In genomic region chr6:72543265-72543850, GRCm38 (mm10) we compare ENCODE assay signal across 14 mouse cellular contexts. TPM values are rescaled to one million over a fixed set of nuclear protein-coding genes. Genes with fewer than 3 reads are reported as not detected.
A peak's percentile ranks its signal among the peaks of the same experiment; 100 is the strongest.
DNase-seq lines count a peak whose midpoint lies in the region; ATAC-seq and TF ChIP-seq lines count a peak whose summit lies in the region.
"Had no signal": no experiment of that assay in that cellular context is flagged by ENCODE, and none has a peak within 500 bp of the region (broad histone marks: within the 10 kb centered on the region; RNA-seq: fewer than 3 reads in every experiment).

No protein-coding gene starts in this region.

- no peaks in the 10 kb centered on the region for H3K36me3 ChIP-seq in kidney, embryonic 14.5 days (ENCODE audit: control insufficient read depth, insufficient read depth, low read length)
- H3K36me3 ChIP-seq in G1E (replicated peaks), result peaks cover 21% of the 10 kb centered on the region
- no peaks in the 10 kb centered on the region for H3K36me3 ChIP-seq in limb, embryonic 12.5 days
- H3K36me3 ChIP-seq: embryonic facial prominence, embryonic 13.5 days had no signal

- no peak overlapping the region for H3K4me2 ChIP-seq in kidney, embryonic 14.5 days (replicated peaks; ENCODE audit: low read depth, low read length)
- no peak overlapping the region for H3K4me2 ChIP-seq in limb, embryonic 12.5 days

- no peak overlapping the region for H3K4me3 ChIP-seq in kidney, embryonic 14.5 days (ENCODE audit: low read length)
- H3K4me3 ChIP-seq in G1E (ENCODE audit: low read depth, low read length), result peak overlapping the region; percentile 69; the same call in 1 of the 2 replicates
- H3K4me3 ChIP-seq in embryonic fibroblast, embryonic 13.5 days (ENCODE audit: insufficient read depth, low read length), result no peak overlapping the region
- no peak overlapping the region for H3K4me3 ChIP-seq in limb, embryonic 12.5 days (replicated peaks)

- TF ChIP-seq CTCF in G1E (IDR thresholded peaks at IDR 0.05; ENCODE audit: low read depth, low read length), result no peak
- no peak for TF ChIP-seq CTCF in embryonic fibroblast, embryonic 13.5 days (IDR thresholded peaks at IDR 0.05; ENCODE audit: borderline replicate concordance, insufficient read depth, low read length)

- no peaks in the 10 kb centered on the region for H3K27me3 ChIP-seq in kidney, embryonic 14.5 days (ENCODE audit: control insufficient read depth, insufficient read depth, low read length)
- no peaks in the 10 kb centered on the region for H3K27me3 ChIP-seq in G1E (ENCODE audit: insufficient read depth, low read length)
- H3K27me3 ChIP-seq in limb, embryonic 12.5 days, result no peaks in the 10 kb centered on the region
- H3K27me3 ChIP-seq: CH12.LX; embryonic facial prominence, embryonic 13.5 days had no signal

- no peak for ATAC-seq in kidney, embryonic 14.5 days (ENCODE audit: low FRiP score, low TSS enrichment)
- ATAC-seq in G1E (ENCODE audit: extremely low read depth, insufficient number of reproducible peaks, low FRiP score, poor library complexity, severe bottlenecking), result no peak
- no peak for ATAC-seq in limb, embryonic 12.5 days (ENCODE audit: insufficient number of reproducible peaks, insufficient read depth, low FRiP score, low TSS enrichment, low read depth)

- H3K4me1 ChIP-seq in kidney, embryonic 14.5 days (ENCODE audit: control insufficient read depth, insufficient read depth, low read length), result peaks cover 3% of the 10 kb centered on the region; the same call in 1 of the 2 replicates
- peaks cover 48% of the 10 kb centered on the region for H3K4me1 ChIP-seq in G1E (ENCODE audit: insufficient read depth, low read depth, low read length)
- H3K4me1 ChIP-seq in embryonic fibroblast, embryonic 13.5 days (ENCODE audit: control insufficient read depth, insufficient read depth, low read length), result peaks cover 6% of the 10 kb centered on the region; the same call in 1 of the 2 replicates
- peaks cover 31% of the 10 kb centered on the region for H3K4me1 ChIP-seq in limb, embryonic 12.5 days (replicated peaks)

- 77% methylated on average over 12 of the region's 12 CpGs for WGBS in kidney, embryonic 14.5 days
- WGBS in limb, embryonic 12.5 days, result 76% methylated on average over 12 of the region's 12 CpGs

- no peak overlapping the region for H3K9ac ChIP-seq in kidney, embryonic 14.5 days (ENCODE audit: low read depth, low read length)
- no peak overlapping the region for H3K9ac ChIP-seq in limb, embryonic 12.5 days (replicated peaks)

- no peak for TF ChIP-seq POLR2A in embryonic fibroblast, embryonic 13.5 days (IDR thresholded peaks at IDR 0.05; ENCODE audit: low read depth, low read length)

- no peak overlapping the region for H3K27ac ChIP-seq in kidney, embryonic 14.5 days (ENCODE audit: low read depth, low read length)
- peak overlapping the region; percentile 72 for H3K27ac ChIP-seq in embryonic fibroblast, embryonic 13.5 days (ENCODE audit: insufficient read depth, low read length)
- peak overlapping the region; percentile 62 for H3K27ac ChIP-seq in limb, embryonic 12.5 days

- 0 out of 2 replicates have a peak, but pooled peaks cover 4% of the 10 kb centered on the region for H3K9me3 ChIP-seq in kidney, embryonic 14.5 days (ENCODE audit: control insufficient read depth, low read length)
- H3K9me3 ChIP-seq in G1E (replicated peaks), result peaks cover 4% of the 10 kb centered on the region
- peaks cover 11% of the 10 kb centered on the region; the same call in 1 of the 2 replicates for H3K9me3 ChIP-seq in limb, embryonic 12.5 days

- peak; percentile 42 for DNase-seq in kidney, adult 11 months
- no peak for DNase-seq in G1E (ENCODE audit: low spot score)
- DNase-seq in gastrocnemius, adult 8-10 months (ENCODE audit: low spot score in 2 of 2), result no peak
- no peak for DNase-seq in layer of hippocampus, adult 9-10 months (ENCODE audit: low spot score)
- no peak for DNase-seq in yolk sac, embryonic 10.5 days (ENCODE audit: low spot score)
- DNase-seq: cerebellum, adult 18-20 months; layer of hippocampus, adult 9-11 months had no signal

RNA-seq across cellular contexts. Expression of gene Capg, which starts 0.8 kb away (rescaled TPM):
- 63.8 and 66.6 TPM in 2 replicates for polyA plus RNA-seq in kidney, embryonic 14.5 days (2014; fragmentation: Nextera tagmentation; extraction: Ambion mirVana)
- total RNA-seq in G1E (2014; fragmentation: Nextera tagmentation) (37.8 and 38.0 TPM in 2 replicates), G1E (2017) (113 and 150 TPM in 2 replicates)
- 88.6 and 102 TPM in 2 replicates for polyA plus RNA-seq in G1E (2012)
- 95.7 and 182 TPM in 2 replicates for polyA plus RNA-seq in embryonic fibroblast, embryonic 13.5 days (2011; ENCODE audit: insufficient read length, low read depth, missing spikeins)
- polyA plus RNA-seq in limb, embryonic 12.5 days (2016; fragmentation: Nextera tagmentation; extraction: Ambion mirVana), result 26.2 and 27.4 TPM in 2 replicates
- 10 to 100 TPM in 1 of 4 experiments, 1 to 10 TPM in 3; 8.5 to 12.4 (median 9.0) TPM for total RNA-seq in gastrocnemius, adult 8-10 months (2022)

RNA-seq across cellular contexts. Expression of gene Sh2d6, which starts 21.9 kb away (rescaled TPM):
- polyA plus RNA-seq in kidney, embryonic 14.5 days (2014; fragmentation: Nextera tagmentation; extraction: Ambion mirVana), result not detected in 2 replicates
- total RNA-seq in G1E (2014; fragmentation: Nextera tagmentation) (not detected in 2 replicates), G1E (2017) (0.16 TPM in 1 of 2 replicates, not detected in the other)
- polyA plus RNA-seq in G1E (2012), result not detected in 2 replicates
- polyA plus RNA-seq in embryonic fibroblast, embryonic 13.5 days (2011; ENCODE audit: insufficient read length, low read depth, missing spikeins), result 1.8 and 1.9 TPM in 2 replicates
- 0.18 TPM in 2 replicates for polyA plus RNA-seq in limb, embryonic 12.5 days (2016; fragmentation: Nextera tagmentation; extraction: Ambion mirVana)
- under 1 TPM; 0.29 to 0.61 (median 0.40) TPM for total RNA-seq in gastrocnemius, adult 8-10 months (2022)
- total RNA-seq: liver, adult 2 months had no signal
- polyA plus RNA-seq: heart, embryonic 16.5 days; liver, adult 2 months had no signal

RNA-seq across cellular contexts. Expression of gene Elmod3, which starts 54.9 kb away (rescaled TPM):
- 10.4 and 15.0 TPM in 2 replicates for polyA plus RNA-seq in kidney, embryonic 14.5 days (2014; fragmentation: Nextera tagmentation; extraction: Ambion mirVana)
- total RNA-seq in G1E (2014; fragmentation: Nextera tagmentation), result 20.4 and 25.5 TPM in 2 replicates
- total RNA-seq in G1E (2017), result 8.6 and 9.8 TPM in 2 replicates
- polyA plus RNA-seq in G1E (2012), result 16.6 and 22.1 TPM in 2 replicates
- 8.1 and 8.8 TPM in 2 replicates for polyA plus RNA-seq in embryonic fibroblast, embryonic 13.5 days (2011; ENCODE audit: insufficient read length, low read depth, missing spikeins)
- polyA plus RNA-seq in limb, embryonic 12.5 days (2016; fragmentation: Nextera tagmentation; extraction: Ambion mirVana), result 14.8 and 15.2 TPM in 2 replicates
- total RNA-seq in gastrocnemius, adult 8-10 months (2022), result 1 to 10 TPM; 7.9 to 8.9 (median 8.2) TPM

RNA-seq across cellular contexts. Expression of gene Retsat, which starts 54.9 kb away (rescaled TPM):
- polyA plus RNA-seq in kidney, embryonic 14.5 days (2014; fragmentation: Nextera tagmentation; extraction: Ambion mirVana), result 14.7 and 20.1 TPM in 2 replicates
- total RNA-seq in G1E (2014; fragmentation: Nextera tagmentation) (13.1 and 13.6 TPM in 2 replicates), G1E (2017) (12.6 and 14.8 TPM in 2 replicates)
- 6.1 and 25.6 TPM in 2 replicates for polyA plus RNA-seq in G1E (2012)
- polyA plus RNA-seq in embryonic fibroblast, embryonic 13.5 days (2011; ENCODE audit: insufficient read length, low read depth, missing spikeins), result 11.0 and 12.3 TPM in 2 replicates
- 10.8 and 12.4 TPM in 2 replicates for polyA plus RNA-seq in limb, embryonic 12.5 days (2016; fragmentation: Nextera tagmentation; extraction: Ambion mirVana)
- total RNA-seq in gastrocnemius, adult 8-10 months (2022), result 10 to 100 TPM; 64.4 to 72.3 (median 68.1) TPM
